Mouse (Mus musculus) kidney, postnatal 36 days (tissue): ENCODE measurements around the gene Ctdsp1.

Experiments
- DNase-seq, 2 experiments: peaks; one replicate each; pipeline ENCODE4 v3.0.0; 2021 to 2022; ENCODE audit warnings: mixed read lengths in 2 of 2

The Ctdsp1 gene

DNA sequence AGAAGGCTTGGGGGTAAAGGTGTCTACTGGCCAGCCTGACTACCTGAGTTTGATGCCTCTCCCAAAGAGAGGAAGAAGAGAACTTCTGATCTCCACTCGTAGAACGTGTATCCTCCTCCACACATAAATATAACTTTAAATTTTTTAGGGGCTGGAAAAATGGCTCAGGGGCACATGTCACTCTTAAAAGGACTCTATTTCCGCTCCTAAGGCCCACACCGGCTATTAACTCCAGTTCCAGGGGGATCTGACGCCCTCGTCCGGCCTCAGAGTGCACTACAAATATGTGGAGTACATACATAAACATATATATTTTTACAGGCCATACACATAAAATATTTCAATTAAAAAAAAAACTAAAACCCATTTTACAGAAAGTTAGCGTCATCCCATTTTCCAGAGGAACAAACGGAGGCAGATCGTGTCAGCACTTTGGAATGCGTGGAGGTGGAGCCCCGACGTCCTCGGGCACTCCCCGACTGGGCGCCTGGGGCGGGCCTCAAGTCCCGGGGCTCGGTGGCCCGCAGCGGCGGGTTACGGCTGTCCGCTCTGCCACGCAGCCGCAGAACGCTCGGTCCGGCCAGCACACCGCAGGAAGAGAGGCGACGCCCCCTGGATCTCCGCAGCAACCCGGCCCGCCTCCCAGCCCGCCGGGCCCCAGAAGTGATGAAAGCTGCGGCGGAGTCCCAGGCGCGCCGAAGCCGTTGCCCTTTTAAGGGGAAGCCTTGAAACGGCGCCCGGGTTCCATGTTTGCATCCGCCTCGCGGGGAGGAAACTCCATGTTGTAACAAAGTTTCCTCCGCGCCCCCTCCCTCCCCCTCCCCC is at the start of gene Ctdsp1:
TSS of gene Ctdsp1 (plus strand) at position 586 of the 825 bp plus-strand sequence.
- peak; percentile 98 to 99 for DNase-seq

DNA sequence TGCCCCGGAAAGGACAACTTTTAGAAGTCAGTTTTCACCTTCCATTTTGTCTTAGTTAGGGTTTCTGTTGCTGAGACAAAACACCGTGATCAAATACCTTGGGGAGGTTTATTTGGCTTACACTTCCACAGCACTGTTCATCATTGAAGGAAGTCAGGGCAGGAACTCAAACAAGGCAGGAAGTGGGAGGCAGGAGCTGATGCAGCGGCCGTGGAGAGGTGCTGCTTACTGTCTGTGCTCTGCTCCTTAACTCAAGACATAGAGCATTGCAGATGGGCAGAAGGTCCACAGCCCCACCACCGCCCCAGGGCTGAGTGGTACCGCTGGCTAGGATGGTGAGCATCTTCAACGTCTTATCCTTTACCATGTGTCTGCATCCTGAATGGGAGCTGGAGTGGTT is 49.4 kb upstream of the Ctdsp1 start:
- no peak for DNase-seq

DNA sequence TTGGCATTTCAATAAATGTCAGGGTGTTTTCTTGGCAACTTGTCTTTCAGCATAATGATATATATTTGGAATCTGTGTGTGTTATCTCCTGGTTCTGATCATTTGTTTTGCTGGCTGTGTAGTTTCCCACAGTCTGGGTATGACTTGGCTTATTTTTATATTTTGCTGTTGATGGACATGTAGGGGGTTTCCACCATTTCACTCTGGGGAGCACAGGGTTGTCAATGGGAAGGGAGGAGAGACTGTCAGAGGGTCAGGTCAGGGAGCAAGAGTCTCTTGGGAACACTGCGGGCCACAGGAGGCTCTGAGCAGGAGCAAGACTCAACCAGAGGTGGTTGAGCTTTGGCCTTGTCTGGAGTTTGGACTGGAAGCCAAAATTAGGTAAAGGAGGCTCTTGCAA is 49.0 kb upstream of the Ctdsp1 start:
- DNase-seq = peak in 1 of 2 experiments; percentile 30

DNA sequence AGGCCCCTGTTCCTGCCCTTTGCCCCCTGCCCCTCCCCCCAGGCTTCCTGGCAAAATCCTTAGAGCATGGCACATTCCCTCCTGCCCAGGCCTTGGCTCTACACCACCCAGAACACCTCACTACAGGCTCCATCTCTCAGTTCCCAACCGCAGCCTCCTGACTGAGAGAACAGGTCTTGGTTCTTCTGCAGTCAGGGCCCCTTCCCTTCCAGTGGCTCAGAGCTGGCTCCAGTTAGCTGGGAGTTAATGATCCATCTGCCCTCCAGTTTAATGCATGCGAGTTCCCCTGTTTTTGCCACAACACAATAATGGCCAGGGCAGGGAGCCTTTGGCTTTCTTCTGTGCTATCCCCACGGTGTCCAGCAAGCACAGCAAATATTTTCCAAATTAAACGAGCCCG is 48.1 kb upstream of the Ctdsp1 start:
- DNase-seq = peak; percentile 66 to 74

DNA sequence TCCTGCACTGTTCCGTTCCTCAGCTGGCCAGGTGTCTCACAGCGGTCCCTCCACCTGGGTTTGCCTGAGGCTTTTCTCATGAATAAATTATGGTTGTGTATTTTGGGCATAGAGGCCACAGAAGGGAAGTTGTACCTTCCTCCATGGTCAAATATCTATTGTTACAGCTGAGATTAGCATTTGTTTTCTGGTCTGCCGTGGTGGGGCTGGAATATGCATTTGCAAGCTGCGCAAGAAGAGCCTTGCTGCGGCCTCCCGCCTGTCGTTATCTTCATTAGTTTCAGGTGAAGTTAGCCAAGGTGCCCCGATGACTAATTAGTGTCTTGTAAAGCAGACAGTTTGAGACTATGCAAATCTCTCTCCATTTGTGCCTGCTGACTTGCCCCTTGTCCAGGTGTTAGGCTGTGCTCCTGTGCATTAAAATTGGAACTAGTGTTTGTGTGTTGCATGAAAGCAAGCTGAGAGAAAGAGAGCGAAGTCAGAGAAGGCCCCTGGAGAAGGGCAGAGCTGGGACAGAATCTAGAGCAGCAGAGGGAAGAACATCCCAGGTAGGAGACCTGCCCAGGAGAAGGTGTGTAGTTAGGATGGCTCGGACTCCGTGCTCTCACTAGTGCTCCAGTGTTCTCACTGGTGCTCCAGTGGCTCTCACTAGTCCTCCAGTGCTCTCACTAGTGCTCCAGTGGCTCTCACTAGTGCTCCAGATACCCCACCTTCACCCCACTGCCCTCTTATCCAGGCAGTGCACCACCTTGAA is 47.0 kb upstream of the Ctdsp1 start:
- no peak for DNase-seq

DNA sequence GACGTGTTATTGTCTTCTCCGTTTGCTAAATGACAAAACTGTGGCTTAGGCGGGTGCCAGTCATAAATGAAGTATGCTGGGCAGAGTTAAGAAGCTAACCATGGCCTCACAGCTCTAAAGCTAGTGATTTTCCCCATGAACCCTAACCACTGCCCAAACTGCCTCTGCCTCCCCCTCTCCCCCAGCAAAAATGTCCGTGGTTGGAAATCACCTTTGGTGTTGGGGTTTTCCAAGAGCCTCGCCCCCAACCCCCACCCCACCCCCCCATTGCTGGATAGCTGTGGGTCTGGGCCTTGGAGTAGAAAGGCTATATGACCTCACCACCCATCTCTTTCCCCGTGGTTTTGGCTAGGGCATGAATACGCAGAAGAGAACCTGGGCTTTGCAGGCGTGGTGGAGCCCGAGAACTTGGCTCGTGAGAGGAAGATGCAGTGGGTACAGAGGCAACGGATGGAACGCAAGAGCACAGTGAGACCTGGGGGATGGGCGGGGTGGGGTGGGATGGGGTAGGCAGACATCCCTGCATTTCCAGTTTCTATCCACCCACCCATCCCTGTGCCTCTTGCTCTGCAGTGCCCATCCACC is 40.0 kb upstream of the Ctdsp1 start:
- no peak for DNase-seq

DNA sequence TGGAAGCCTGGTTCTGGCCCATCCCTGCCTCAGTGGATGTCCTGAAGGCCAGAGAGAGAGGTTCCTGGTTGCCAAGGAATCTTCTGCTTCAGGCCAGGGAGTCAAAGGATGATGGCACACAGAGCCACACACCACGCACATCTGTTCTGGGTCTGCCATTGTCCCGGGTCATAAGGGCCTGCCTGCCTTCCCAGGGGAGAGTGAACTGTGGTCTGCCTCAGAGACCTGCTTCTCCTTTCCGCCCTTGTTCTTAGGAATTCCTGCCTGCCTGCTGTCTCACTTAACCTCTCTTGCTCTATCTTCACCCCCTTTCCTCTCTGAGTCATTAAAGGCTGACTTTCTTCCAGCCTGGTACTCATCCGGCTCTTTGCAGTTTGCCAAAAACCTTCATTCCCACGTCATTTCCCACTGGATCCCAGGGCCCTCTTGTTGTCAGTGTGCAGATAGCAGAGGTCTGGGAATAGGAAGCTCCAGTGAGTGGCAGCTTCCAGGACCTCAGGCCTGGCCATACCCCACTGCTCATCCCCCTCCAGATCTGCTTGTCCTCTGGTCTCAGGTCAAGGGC is 38.7 kb upstream of the Ctdsp1 start:
- no peak for DNase-seq

DNA sequence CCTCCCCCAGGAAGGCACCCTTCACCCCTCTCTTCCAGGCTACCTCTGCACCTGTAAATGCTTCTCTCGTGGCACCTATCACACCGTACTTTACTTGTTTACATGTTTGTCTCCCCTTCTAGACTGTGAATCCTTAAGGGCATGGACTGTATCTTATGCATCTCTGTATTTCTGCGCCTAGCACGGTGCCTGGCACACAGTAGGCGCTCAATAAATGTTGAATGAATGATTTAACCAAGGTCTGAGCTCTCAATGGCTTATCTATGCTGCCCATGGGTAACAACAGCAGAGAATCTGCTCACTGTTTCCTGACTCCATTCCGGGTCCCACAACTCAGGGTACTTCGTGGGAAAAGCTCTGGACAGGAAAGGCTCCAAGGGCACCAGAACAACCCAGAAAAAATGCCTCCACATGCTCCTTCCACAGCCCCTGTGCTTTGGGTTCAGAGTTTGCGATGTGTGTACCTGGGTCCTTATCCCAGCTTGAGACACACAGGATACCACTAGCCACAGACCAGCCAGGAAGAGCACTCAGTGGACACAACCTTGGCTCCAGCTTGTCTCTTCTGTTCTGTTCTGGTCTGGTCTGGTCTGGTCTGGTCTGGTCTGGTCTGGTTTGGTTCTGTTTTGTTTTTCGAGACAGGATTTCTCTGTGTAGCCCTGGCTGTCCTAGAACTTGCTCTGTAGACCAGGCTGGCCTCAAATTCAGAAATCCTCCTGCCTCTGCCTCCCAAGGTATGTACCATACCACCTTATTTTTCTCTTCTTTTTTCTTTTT is 37.7 kb upstream of the Ctdsp1 start:
- DNase-seq = no peak

DNA sequence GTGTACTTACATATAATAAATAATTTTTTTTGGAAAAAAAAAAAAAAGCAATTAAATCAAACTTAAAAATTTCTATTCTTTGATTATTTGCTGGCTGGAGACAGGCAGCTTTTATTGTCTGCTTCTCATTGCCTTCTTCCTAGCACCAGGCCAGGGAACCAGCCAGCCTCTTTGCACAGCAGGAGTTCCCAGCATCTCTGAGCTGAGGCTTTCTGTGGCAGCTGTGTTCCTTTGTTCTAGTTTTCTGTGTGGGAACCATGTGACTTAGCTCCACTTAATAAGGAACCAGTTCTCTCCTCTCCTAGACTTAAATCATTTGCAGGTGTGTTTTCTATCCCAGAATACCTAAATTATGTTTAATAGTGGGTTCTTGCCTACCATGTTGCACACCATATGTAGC is 33.8 kb upstream of the Ctdsp1 start:
- no peak for DNase-seq

DNA sequence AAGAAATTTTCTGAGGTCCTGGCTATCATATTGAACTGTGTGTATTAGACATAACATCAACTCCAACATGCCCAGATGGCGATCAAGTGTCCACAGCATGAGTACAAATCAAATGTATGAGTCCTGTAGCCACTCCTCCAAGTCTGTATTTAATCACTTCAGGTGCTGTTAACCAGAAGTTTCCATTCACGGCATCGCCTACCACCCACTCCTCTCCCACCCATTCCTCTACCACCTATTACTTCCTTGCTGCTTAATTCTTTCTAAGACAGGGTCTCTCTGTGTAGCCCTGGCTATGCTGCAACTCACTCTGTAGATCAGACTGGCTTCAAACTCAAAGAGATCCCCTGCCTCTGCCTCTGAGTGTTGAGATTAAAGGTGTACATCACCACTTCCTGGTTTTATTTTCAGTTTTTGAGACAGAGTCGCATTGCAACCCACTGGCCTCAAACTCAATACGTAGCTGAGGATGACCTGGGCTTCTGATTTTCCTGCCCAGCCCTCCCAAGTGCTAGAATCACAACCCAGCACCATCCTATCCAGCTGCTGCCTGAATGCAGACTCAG is 31.3 kb upstream of the Ctdsp1 start:
- DNase-seq = no peak

DNA sequence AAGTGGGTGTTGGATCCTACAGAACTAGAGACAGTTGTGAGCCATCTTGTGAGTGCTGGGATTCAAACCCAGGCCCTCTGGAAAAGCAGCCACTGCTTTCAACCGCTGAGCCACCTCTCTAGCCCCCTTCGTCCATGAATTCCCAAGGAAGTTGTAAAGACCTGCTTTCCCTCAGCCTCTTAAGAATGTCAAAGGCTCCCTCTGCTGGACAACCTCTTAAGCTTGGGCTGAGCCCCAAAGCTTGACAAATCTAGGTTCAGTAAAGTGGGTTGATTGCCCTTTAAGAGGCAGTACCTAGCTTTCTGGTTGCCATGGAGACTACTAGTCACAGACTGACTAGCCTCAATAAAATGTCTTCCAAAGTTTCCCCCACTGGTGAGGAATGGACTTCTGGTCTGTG is 29.5 kb upstream of the Ctdsp1 start, which contains the start of gene Catip:
TSS of gene Catip (plus strand) at position 297 of the 400 bp plus-strand sequence.
- DNase-seq = peak; percentile 86 to 87

DNA sequence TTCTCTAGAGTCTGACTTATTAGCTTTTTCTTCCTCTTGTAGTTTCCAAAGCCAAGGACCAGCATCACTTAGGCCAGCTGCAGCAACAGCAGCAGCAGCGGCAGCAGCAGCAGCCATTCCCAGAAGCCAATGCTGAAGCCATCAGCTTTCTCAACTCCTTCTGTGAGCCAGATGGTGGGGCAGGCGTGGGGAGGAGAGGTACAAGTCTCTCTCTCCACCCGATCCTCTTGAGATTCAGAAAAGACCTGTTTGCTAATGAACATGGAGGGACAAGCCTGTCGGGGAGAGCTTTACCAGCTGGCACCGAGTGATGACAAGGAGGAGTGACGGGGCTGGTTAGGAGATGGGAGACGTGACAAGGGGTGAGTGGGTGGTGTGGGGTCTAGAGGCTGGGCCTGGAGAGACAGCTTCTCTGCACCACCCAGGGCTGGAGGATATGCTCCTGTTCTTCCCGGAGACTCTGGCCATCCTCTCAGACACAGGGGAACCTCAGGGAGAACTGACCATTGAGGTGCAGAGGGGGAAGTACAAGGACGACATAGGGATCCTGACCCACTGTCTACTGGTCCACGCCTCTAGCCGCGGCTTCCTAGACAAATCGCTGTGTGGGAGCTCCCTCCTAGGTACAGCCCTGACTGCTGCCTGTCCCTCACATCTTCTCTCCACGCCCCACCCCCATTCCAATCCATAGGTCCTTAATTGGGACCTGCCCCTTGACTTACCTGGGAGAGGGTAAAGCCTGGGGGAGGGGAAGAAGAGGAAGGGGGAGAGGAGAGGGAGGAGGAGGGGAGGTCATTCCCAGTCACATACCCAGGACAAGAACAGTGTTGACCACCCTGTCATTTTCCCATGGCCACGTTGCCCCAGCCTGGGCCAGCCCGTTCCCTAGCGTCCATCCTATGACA is 28.7 kb upstream of the Ctdsp1 start:
- DNase-seq = no peak

DNA sequence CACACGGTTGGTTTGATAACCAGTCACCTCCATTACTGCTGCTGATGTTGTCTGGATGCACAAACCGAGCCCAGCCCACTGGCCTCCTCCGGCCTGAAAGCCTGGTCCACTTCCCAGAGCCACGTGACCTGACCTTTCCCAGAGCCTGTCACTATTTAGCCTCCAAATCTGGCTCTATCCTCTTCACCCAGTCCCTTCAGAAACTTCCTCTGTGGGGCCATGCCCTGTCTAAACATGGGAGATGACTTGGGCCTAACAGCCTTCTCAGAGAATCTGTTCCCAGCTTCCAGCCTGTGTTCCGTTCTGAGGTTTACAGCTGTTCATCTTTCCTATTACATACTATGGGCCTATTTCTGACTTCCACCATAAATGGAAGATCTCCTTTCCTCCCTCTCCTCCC is 27.9 kb upstream of the Ctdsp1 start:
- no peak for DNase-seq

DNA sequence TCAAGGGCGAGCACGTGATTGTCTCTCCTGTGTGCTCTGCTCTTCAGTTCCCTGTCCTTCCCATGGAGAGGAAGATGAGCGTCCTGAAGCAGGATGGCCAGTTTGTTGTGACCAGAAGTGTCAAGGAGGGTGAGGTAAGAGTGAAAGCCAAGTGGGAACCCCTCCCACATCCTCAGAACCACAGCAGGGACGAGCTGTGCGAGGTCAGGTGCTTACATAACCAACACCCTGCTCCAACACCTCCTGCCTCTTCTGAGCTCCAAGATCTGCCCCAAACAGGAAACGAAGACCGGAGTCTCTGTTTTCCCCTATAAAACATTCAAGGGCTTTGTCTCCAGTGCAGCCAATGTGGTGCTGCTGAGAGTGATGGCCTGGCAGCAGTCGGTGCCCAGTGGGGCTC is 27.0 kb upstream of the Ctdsp1 start:
- no peak for DNase-seq

DNA sequence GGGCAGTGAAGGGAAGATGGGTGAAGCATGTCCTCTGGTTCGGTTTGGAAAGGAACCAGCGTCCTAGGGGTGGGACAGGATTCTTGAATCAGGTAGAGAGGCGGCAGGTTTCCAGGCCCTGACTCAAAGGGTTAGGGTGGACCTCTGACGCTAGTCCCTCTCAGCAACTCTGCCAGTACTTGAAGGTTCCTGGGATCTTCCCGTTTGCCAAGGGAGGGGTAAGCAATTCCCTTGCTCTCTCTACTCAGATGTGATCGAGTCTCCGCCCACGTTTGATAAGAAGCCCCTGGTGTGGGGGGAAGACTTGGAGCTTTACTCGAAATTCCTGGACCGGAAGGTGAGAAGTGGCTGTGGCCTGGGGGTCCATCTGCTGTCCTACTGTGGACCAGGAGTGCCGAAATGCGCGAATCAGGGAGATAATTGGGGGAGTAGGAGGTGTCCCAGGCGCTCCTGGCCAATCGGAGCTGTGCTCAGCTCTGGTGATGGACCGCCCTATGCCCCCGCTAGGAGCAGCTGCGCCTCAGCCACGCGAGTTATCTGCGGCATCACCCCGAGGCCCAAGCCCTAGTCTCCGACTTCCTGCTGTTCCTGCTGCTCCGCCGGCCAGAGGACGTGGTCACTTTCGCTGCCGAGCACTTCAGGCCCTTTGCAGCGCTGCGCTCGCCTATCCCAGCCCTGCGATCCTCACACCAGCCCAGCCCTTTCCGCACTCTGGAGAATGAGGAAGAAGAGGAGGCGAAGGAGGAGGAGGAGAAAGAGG is 23.2 kb upstream of the Ctdsp1 start:
- peak; percentile 48 to 64 for DNase-seq

DNA sequence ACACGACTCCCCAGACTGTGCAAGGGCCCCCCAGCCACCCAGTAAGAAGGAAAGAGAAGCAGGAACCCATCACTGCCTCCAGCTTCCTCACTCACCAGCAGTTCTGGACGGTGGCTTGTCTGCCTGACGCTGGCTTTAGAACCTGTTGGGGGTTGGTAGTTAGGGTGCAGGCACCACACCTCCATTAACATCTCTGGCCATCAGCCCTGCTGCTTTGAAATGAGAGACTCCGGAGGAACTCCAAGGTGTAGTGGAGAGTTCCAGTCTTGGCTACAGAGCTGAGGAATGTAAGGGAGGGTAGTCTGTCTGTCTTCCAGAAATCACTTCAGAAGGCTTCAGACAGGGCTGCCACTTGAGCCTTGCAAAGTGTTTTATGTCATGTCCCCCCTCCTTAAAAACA is 21.3 kb upstream of the Ctdsp1 start:
- DNase-seq = no peak

DNA sequence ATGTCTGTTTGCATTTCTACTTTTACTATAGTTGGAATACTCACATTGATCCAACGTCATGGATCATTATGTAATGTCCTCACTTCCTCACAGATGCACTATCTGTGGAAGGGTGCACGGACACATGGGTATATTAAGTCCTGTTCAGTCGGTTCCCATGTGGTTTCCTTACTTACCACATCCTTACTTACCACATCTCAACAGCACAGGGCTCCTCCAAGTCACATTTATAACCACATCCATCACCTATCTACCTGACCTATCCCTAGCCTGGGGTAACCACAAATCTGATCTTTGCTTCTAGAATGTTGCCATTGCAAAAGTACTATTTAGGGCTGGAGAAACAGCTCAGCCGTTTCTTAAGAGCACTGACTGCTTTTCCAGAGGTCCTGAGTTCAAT is 17.9 kb upstream of the Ctdsp1 start:
- no peak for DNase-seq

DNA sequence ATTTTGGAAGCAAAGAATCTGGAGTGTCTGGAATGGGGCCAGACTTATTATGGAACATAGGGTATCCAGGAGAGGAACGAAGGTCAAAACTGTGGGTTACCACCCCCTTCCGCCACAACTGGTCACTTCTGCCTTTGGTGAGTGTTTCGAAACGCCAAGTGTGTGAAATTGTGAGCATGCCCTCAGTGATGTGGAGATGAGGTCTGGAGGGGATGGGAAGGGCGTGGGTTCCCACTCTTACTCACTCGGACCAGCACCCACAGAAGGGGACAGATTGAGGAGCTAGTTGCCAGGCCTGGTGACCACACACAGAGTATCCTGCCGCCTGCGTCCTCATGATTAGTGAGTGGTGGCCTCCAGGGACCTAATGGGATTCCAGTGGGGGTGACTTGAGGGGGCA is 16.3 kb upstream of the Ctdsp1 start, which contains the start of gene Slc11a1:
TSS of gene Slc11a1 (plus strand) at position 216 of the 400 bp plus-strand sequence.
- no peak for DNase-seq

DNA sequence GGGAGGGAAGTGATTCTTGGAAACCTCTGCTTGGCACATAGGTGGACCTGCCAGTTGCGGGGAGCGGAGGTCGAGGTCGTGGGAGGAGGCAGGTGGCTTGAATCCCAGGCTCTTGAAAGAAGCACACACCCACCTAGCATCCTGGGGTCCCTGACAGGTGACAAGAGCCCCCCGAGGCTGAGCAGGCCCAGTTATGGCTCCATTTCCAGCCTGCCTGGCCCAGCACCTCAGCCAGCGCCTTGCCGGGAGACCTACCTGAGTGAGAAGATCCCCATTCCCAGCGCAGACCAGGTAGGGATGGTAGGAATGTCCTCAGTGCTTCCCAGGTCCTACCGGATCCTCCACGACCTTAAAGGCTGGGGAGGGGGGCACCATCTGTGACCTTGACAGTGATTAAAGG is 15.7 kb upstream of the Ctdsp1 start:
- no peak for DNase-seq

DNA sequence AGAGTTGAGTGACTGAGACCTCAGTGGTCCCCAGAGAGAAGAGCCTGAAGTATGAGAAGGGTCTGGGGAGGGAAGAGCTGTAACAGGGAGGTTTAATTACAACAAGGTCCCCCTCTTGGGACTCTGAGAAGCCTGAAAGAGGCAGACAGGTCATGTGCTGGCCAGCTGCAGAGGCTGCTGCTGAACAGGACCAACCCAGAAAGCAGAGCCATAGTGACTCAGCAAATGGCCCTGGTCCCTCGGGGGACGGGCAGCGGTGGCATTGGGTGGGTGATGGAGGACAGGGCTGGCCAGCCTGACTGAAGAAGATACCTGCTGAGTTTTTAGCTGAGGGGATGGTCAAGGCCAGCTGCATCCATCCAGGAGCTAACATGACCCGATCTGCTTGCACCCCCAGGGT is 14.9 kb upstream of the Ctdsp1 start:
- no peak for DNase-seq
